Mouse (Mus musculus) bone marrow, adult 2 months (tissue): ENCODE results near the gene Cebpe. TPM values are rescaled to one million over a fixed set of nuclear protein-coding genes. Genes with fewer than 3 reads are reported as not detected.
A peak's percentile ranks its signal among the peaks of the same experiment; 100 is the strongest.

ENCODE experiments used
- H3K27ac ChIP-seq: fragments of 200-500 bp; 2 replicates; pipeline ENCODE4 v1.5.1; 2012; ENCODE audit warnings: low read depth, mild to moderate bottlenecking, control low read depth, inconsistent platforms, low read length; ENCODE audit not compliant: control insufficient read depth, poor library complexity, insufficient read depth
- H3K4me1 ChIP-seq: fragments of 200-500 bp; 2 replicates; pipeline ENCODE4 v1.6.1; 2011; ENCODE audit warnings: low read length; ENCODE audit not compliant: control insufficient read depth, insufficient read depth
- H3K4me3 ChIP-seq: fragments of 200-500 bp; replicated peaks from 2 replicates; pipeline ENCODE3; 2011; ENCODE audit warnings: mild to moderate bottlenecking, low read depth, low read length, control low read depth; ENCODE audit not compliant: control insufficient read depth
- CTCF ChIP-seq: fragments of 200-500 bp; IDR thresholded peaks from 2 replicates; pipeline ENCODE4 v1.5.1; 2011; ENCODE audit warnings: low read length, control low read depth; ENCODE audit not compliant: control insufficient read depth, insufficient read depth
- POLR2A ChIP-seq: fragments of 200-500 bp; IDR thresholded peaks from 2 replicates; pipeline ENCODE4 v1.6.1; 2011; ENCODE audit warnings: low read depth, mild to moderate bottlenecking, control low read depth, low read length, borderline replicate concordance; ENCODE audit not compliant: control insufficient read depth
- WGBS: fragments of 180-500 bp; shearing (Covaris S2); methylation state at CpG from one replicate; pipeline ENCODE4 v1.1.7; 2018; 5-methylcytosine and 5-hydroxymethylcytosine counted together
- polyA plus RNA-seq: library from polyadenylated mRNA; stranded (reverse); fragments of >200 nt; gene quantifications from 2 replicates; pipeline ENCODE4 v1.2.4, GENCODE M21; 2011; ENCODE audit warnings: low replicate concordance; ENCODE audit not compliant: missing spikeins, insufficient read depth, insufficient read length

Gene Cebpe
- polyA plus RNA-seq, 1 experiment = 90.9 TPM

GRCm38 (mm10) chr14:54676290-54676689 is 35.7 kb downstream of the Cebpe start:
- WGBS = 83% methylated on average over 5 of the region's 5 CpGs

DNA sequence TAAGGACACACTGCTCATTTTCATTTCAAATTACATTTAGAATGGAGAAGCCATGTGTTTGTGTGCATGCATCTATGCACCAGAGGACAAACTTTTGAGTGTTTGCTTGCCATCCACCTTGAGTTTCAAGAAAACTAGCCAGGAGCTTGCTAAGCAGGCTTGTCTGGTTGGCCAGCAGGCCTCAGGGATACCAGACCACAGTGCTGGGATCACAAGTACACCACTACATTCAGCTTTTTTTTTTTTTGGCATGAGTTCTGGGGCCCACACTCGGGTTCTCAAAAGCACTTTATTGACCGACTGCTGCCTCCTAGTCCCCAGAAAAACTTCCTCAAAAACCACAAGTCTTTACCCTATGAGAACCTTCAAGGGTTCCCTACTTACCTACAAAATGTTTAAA is 37.7 kb downstream of the Cebpe start:
- H3K27ac ChIP-seq = no peak overlapping the region
- TF ChIP-seq CTCF = no peak
- TF ChIP-seq POLR2A = no peak
- H3K4me3 ChIP-seq = no peak overlapping the region
- no peaks in the 10 kb centered on the region for H3K4me1 ChIP-seq
- 30% methylated on average over 2 of the region's 2 CpGs for WGBS

More at GRCm38 (mm10) chr14:54676290-54676689, 35.7 kb downstream of the Cebpe start:
- TF ChIP-seq CTCF (no peak), POLR2A (no peak)
- Histone ChIP-seq H3K4me1 (no peaks in the 10 kb centered on the region), H3K4me3 (no peak overlapping the region), H3K27ac (no peak overlapping the region)

DNA sequence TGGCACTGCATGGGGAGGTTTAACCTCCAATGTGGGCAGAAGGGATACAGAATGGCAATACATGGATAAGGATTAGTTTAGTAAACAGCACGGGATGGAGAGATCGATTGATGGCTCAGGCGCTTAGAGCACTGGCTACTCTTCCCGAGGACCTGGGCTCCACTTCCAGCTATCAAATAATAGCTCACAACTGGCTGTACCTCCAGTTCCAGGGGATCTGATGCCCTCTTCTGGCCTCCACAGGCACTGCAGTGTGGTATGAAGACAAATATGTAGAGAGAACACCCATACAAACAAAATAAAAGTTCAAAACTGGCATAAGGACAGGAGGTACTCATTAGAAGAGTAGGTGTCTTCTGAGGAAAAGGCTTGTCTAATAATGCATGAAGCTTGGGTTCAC is 42.6 kb downstream of the Cebpe start:
- no peak overlapping the region for H3K27ac ChIP-seq
- no peaks in the 10 kb centered on the region for H3K4me1 ChIP-seq
- 65% methylated on average over 4 of the region's 4 CpGs for WGBS
- TF ChIP-seq CTCF (peak; percentile 68), POLR2A (no peak)
- no peak overlapping the region for H3K4me3 ChIP-seq

- no peak for TF ChIP-seq POLR2A
- TF ChIP-seq CTCF = no peak
- Histone ChIP-seq H3K27ac (no peak overlapping the region), H3K4me3 (no peak overlapping the region), H3K4me1 (no peaks in the 10 kb centered on the region)
- 90% methylated on average over 10 of the region's 10 CpGs for WGBS
Measured at GRCm38 (mm10) chr14:54664477-54665222, 47.3 kb downstream of the Cebpe start.

Other genes with a start within 250 kb of the Cebpe start
- gene Lrp10, start 248.0 kb downstream of the Cebpe start, polyA plus RNA-seq = 21.5 and 29.0 TPM in 2 replicates
- 0.80 TPM in 1 of 2 replicates, not detected in the other for gene Rem2, start 236.1 kb downstream of the Cebpe start, polyA plus RNA-seq
- gene Prmt5, start 194.6 kb downstream of the Cebpe start, polyA plus RNA-seq = 15.6 and 49.1 TPM in 2 replicates
- 32.6 and 33.5 TPM in 2 replicates for gene Haus4, start 157.6 kb downstream of the Cebpe start, polyA plus RNA-seq
- 5.1 TPM in 1 of 2 replicates, not detected in the other for gene Ajuba, start 134.6 kb downstream of the Cebpe start, polyA plus RNA-seq
- 6.6 and 10.2 TPM in 2 replicates for gene 4931414P19Rik, start 106.2 kb downstream of the Cebpe start, polyA plus RNA-seq
- 69.3 and 91.4 TPM in 2 replicates for gene Psmb5, start 94.2 kb downstream of the Cebpe start, polyA plus RNA-seq
- gene Psmb11, start 90.7 kb downstream of the Cebpe start, polyA plus RNA-seq = 0.47 TPM in 1 of 2 replicates, not detected in the other
- not detected in 2 replicates for gene Gm17606, start 71.2 kb downstream of the Cebpe start, polyA plus RNA-seq
- gene Cdh24, start 70.8 kb downstream of the Cebpe start, polyA plus RNA-seq = 4.1 and 7.0 TPM in 2 replicates
- 14.8 and 35.0 TPM in 2 replicates for gene 1700123O20Rik, start 26.0 kb downstream of the Cebpe start, polyA plus RNA-seq
- gene Acin1, start 25.2 kb downstream of the Cebpe start, polyA plus RNA-seq = 284 and 378 TPM in 2 replicates
- gene Gm29776, start 13.3 kb downstream of the Cebpe start, polyA plus RNA-seq = not detected in 2 replicates
- gene Slc7a8, start 69.8 kb upstream of the Cebpe start, polyA plus RNA-seq = 2.6 and 4.5 TPM in 2 replicates
- not detected in 2 replicates for gene Rnf212b, start 102.0 kb upstream of the Cebpe start, polyA plus RNA-seq
- 2.8 and 5.2 TPM in 2 replicates for gene Homez, start 158.8 kb upstream of the Cebpe start, polyA plus RNA-seq
- 2.0 and 4.9 TPM in 2 replicates for gene Ppp1r3e, start 165.4 kb upstream of the Cebpe start, polyA plus RNA-seq
- 6.7 and 18.1 TPM in 2 replicates for gene Bcl2l2, start 171.2 kb upstream of the Cebpe start, polyA plus RNA-seq
- not detected in 2 replicates for gene Gm20521, start 171.3 kb upstream of the Cebpe start, polyA plus RNA-seq
- 124 and 140 TPM in 2 replicates for gene Pabpn1, start 180.3 kb upstream of the Cebpe start, polyA plus RNA-seq
- gene Slc22a17, start 201.0 kb upstream of the Cebpe start, polyA plus RNA-seq = 4.2 and 4.5 TPM in 2 replicates
- gene Efs, start 214.0 kb upstream of the Cebpe start, polyA plus RNA-seq = 0.68 and 1.7 TPM in 2 replicates
- gene Il25, start 220.5 kb upstream of the Cebpe start, polyA plus RNA-seq = not detected in 2 replicates
- gene Cmtm5, start 224.1 kb upstream of the Cebpe start, polyA plus RNA-seq = not detected in 2 replicates